Mouse (Mus musculus) CH12.LX (cell line): Measurements from ENCODE around the gene Vim. TPM values are rescaled to one million over a fixed set of nuclear protein-coding genes. Genes with fewer than 3 reads are reported as not detected.
"Not testable (repeated sequence)": the region's sequence is repeated elsewhere in the genome, so short reads cannot be mapped to it uniquely, and the experiment has no call there.

Experiments used
- DNase-seq: peaks from one replicate; pipeline ENCODE4 v3.0.0-alpha.2; 2013; ENCODE audit errors: extremely low read depth
- H3K27ac ChIP-seq: 2 replicates; pipeline ENCODE4 v1.5.1; 2012; ENCODE audit warnings: low read depth, mild to moderate bottlenecking, control low read depth, moderate library complexity; ENCODE audit not compliant: insufficient read depth
- H3K27me3 ChIP-seq: replicated peaks from 2 replicates; pipeline ENCODE3; 2012; ENCODE audit warnings: inconsistent platforms
- H3K36me3 ChIP-seq, 2 experiments: replicated peaks in 1 of 2; 2 replicates each; pipeline versions ENCODE3 to v1.6.1; 2012; ENCODE audit warnings: inconsistent platforms in 1 of 2, low read length in 1 of 2, mild to moderate bottlenecking in 1 of 2, mixed read lengths in 1 of 2, moderate library complexity in 1 of 2; ENCODE audit not compliant: control insufficient read depth in 1 of 2, insufficient read depth in 1 of 2
- H3K4me1 ChIP-seq, 2 experiments: 2 replicates each; pipeline ENCODE4 v1.6.1; 2012; ENCODE audit warnings: inconsistent platforms in 1 of 2, moderate library complexity in 1 of 2; ENCODE audit not compliant: insufficient read depth in 2 of 2, control insufficient read depth in 1 of 2
- H3K4me2 ChIP-seq: 2 replicates; pipeline ENCODE4 v1.6.1; 2012; ENCODE audit warnings: low read depth, mild to moderate bottlenecking, control low read depth; ENCODE audit not compliant: poor library complexity, insufficient read depth, severe bottlenecking
- H3K4me3 ChIP-seq, 3 experiments: fragments of 150-350 bp in 1 of 3; sonication (generic) in 1 of 3; replicated peaks in 1 of 3; 2 replicates each; pipeline versions ENCODE3 to v1.5.1; 2011 to 2012; ENCODE audit warnings: low read depth in 2 of 3, low read length in 2 of 3, mild to moderate bottlenecking in 2 of 3, moderate library complexity in 2 of 3, control low read depth in 1 of 3, improper control_type of control experiment in 1 of 3, inconsistent platforms in 1 of 3, mixed read lengths in 1 of 3; ENCODE audit not compliant: poor library complexity in 1 of 3
- H3K79me2 ChIP-seq: replicated peaks from 2 replicates; pipeline ENCODE4 v1.6.1; 2012; ENCODE audit warnings: mild to moderate bottlenecking, moderate library complexity; ENCODE audit not compliant: control insufficient read depth, poor library complexity, insufficient read depth, severe bottlenecking; ENCODE audit errors: extremely low read depth
- H3K9ac ChIP-seq: 2 replicates; pipeline ENCODE4 v1.6.1; 2012; ENCODE audit warnings: low read depth, mild to moderate bottlenecking, control low read depth, moderate library complexity; ENCODE audit not compliant: insufficient read depth
- H3K9me3 ChIP-seq: replicated peaks from 2 replicates; pipeline ENCODE3; 2012; ENCODE audit warnings: low read length, inconsistent platforms, mixed read lengths
- EP300 ChIP-seq: IDR thresholded peaks from 2 replicates; pipeline ENCODE4 v1.6.1; 2011; ENCODE audit warnings: low read length, improper control_type of control experiment
- MAX ChIP-seq: IDR thresholded peaks from 2 replicates; pipeline ENCODE4 v1.6.1; 2011; ENCODE audit warnings: low read length, improper control_type of control experiment
- MAZ ChIP-seq: IDR thresholded peaks from 2 replicates; pipeline ENCODE4 v1.6.1; 2012; ENCODE audit warnings: low read depth, mild to moderate bottlenecking, inconsistent platforms, low read length, improper control_type of control experiment, moderate library complexity
- NRF1 ChIP-seq: IDR thresholded peaks from 2 replicates; pipeline ENCODE4 v1.6.1; 2014; ENCODE audit warnings: low read depth, mild to moderate bottlenecking, inconsistent platforms, low read length, improper control_type of control experiment, moderate library complexity
- TCF12 ChIP-seq: IDR thresholded peaks from 2 replicates; pipeline ENCODE4 v1.6.1; 2014; ENCODE audit warnings: low read depth, mild to moderate bottlenecking, inconsistent platforms, low read length, improper control_type of control experiment
- ZNF384 ChIP-seq: IDR thresholded peaks from 2 replicates; pipeline ENCODE4 v1.6.1; 2012; ENCODE audit warnings: low read depth, low read length, improper control_type of control experiment, inconsistent platforms
- dilution Hi-C: fragments of 300-500 bp; cut with MboI; formaldehyde crosslinking; loops from 2 replicates; pipeline ENCODE4 v1.14.3; 2020; ENCODE audit warnings: low sequenced_read_pairs; ENCODE audit not compliant: extremely low pct_unique_long_range_greater_than_20kb, extremely low pct_ligation_motif_present
- in situ Hi-C: fragments of 300-500 bp; cut with MboI; formaldehyde crosslinking; loops from 3 replicates; pipeline ENCODE4 v1.14.3; 2019; ENCODE audit warnings: low sequenced_read_pairs, low pct_ligation_motif_present, low pct_unique_long_range_greater_than_20kb, mixed read lengths
- polyA plus RNA-seq: library from polyadenylated mRNA; unstranded; fragments of >175 nt; gene quantifications from 2 replicates; pipeline ENCODE4 v1.2.1, GENCODE M21; 2012; ENCODE audit warnings: low read depth; ENCODE audit not compliant: insufficient read length
- total RNA-seq, 2 experiments: library from RNA; depleted of rRNA; stranded (reverse); fragments of 300-350 nt in 1 of 2; fragments of >200 nt in 1 of 2; gene quantifications; 2 replicates each; pipeline ENCODE4 v1.2.3; 2012 to 2014

Gene Vim
- total and polyA plus RNA-seq, 3 experiments = 153 to 164 (median 157) TPM

GRCm38 (mm10) chr2:13598166-13598565, 24.4 kb downstream of the Vim start:
- dilution Hi-C loops = no loop called here
- no peak for DNase-seq

GRCm38 (mm10) chr2:13603093-13603492, 29.4 kb downstream of the Vim start:
- Histone ChIP-seq H3K27me3 (no peaks in the 10 kb centered on the region), H3K36me3 (no peaks in the 10 kb centered on the region)
- no peak for TF ChIP-seq EP300
- no peak for TF ChIP-seq ZNF384
- TF ChIP-seq, all 38 proteins: peak for 0
- no peaks in the 10 kb centered on the region for H3K79me2 ChIP-seq
- in situ Hi-C loops (no loop called here), dilution Hi-C loops (no loop called here)
- no peak overlapping the region for H3K4me2 ChIP-seq
- H3K9me3 ChIP-seq = no peaks in the 10 kb centered on the region
- no peak overlapping the region for H3K4me3 ChIP-seq
- no peak overlapping the region for H3K9ac ChIP-seq
- no peak overlapping the region for H3K27ac ChIP-seq
- DNase-seq = no peak
- H3K4me1 ChIP-seq = no peaks in the 10 kb centered on the region

More at GRCm38 (mm10) chr2:13598166-13598565, 24.4 kb downstream of the Vim start:
- H3K9ac ChIP-seq = no peak overlapping the region
- TF ChIP-seq MAZ (no peak), TCF12 (no peak), NRF1 (no peak), MAX (no peak)
- H3K36me3 ChIP-seq = no peaks in the 10 kb centered on the region
- no peaks in the 10 kb centered on the region for H3K4me1 ChIP-seq
- H3K27ac ChIP-seq = no peak overlapping the region
- H3K4me3 ChIP-seq = no peak overlapping the region
- no peak overlapping the region for H3K4me2 ChIP-seq
- in situ Hi-C loops = loop anchor here (10.0 kb wide), 1 partner anchor 313 kb away; no protein-coding TSS in a partner anchor
- no peaks in the 10 kb centered on the region for H3K27me3 ChIP-seq
- no peaks in the 10 kb centered on the region for H3K79me2 ChIP-seq
- H3K9me3 ChIP-seq = no peaks in the 10 kb centered on the region

GRCm38 (mm10) chr2:13603636-13604035, 29.9 kb downstream of the Vim start:
- H3K27ac ChIP-seq, H3K9ac ChIP-seq, in situ Hi-C loops, H3K27me3 ChIP-seq, H3K9me3 ChIP-seq, dilution Hi-C loops, H3K36me3 ChIP-seq, H3K4me3 ChIP-seq, H3K4me1 ChIP-seq, H3K79me2 ChIP-seq, DNase-seq, H3K4me2 ChIP-seq: not testable (repeated sequence)
